Mouse (Mus musculus): ENCODE measurements around the gene Havcr1. TPM values are rescaled to one million over a fixed set of nuclear protein-coding genes. Genes with fewer than 3 reads are reported as not detected.
"Not testable (repeated sequence)": the region's sequence is repeated elsewhere in the genome, so short reads cannot be mapped to it uniquely, and the experiment has no call there.

Gene Havcr1
- total and polyA plus RNA-seq, 2 experiments: 0.06 to 0.09 TPM

GRCm38 (mm10) chr11:46741716-46742115 is 6.8 kb downstream of the Havcr1 start:
- no peak overlapping the region for H3K9ac ChIP-seq (ENCODE audit: low read depth, low read length)
- no peak for DNase-seq (ENCODE audit: extremely low read depth, low read depth, low spot score)
- no peaks in the 10 kb centered on the region for H3K79me2 ChIP-seq (ENCODE audit: control insufficient read depth, insufficient read depth, low read length)
- H3K36me3 ChIP-seq (ENCODE audit: control insufficient read depth, insufficient read depth, low read length): no peaks in the 10 kb centered on the region
- WGBS: 76% methylated on average over 3 of the region's 3 CpGs
- H3K27ac ChIP-seq (replicated peaks; ENCODE audit: insufficient read depth, low read depth, low read length): no peak overlapping the region
- no peaks in the 10 kb centered on the region for H3K27me3 ChIP-seq (ENCODE audit: control insufficient read depth, insufficient read depth, low read length)
- TF ChIP-seq CTCF (IDR thresholded peaks at IDR 0.05; ENCODE audit: low read depth, low read length) (no peak), POLR2A (IDR thresholded peaks at IDR 0.05; ENCODE audit: extremely low read depth, insufficient read depth, low read length) (no peak)
- no peaks in the 10 kb centered on the region for H3K4me1 ChIP-seq (ENCODE audit: control insufficient read depth, insufficient read depth, low read length)
- no peak overlapping the region for H3K4me3 ChIP-seq (ENCODE audit: insufficient read depth, low read depth, low read length)

- Histone ChIP-seq H3K36me3 (ENCODE audit: control insufficient read depth, insufficient read depth, low read length) (no peaks in the 10 kb centered on the region), H3K4me3 (ENCODE audit: insufficient read depth, low read depth, low read length) (no peak overlapping the region), H3K4me1 (ENCODE audit: control insufficient read depth, insufficient read depth, low read length) (no peaks in the 10 kb centered on the region), H3K27ac (replicated peaks; ENCODE audit: insufficient read depth, low read depth, low read length) (no peak overlapping the region), H3K79me2 (ENCODE audit: control insufficient read depth, insufficient read depth, low read length) (no peaks in the 10 kb centered on the region), H3K9ac (ENCODE audit: low read depth, low read length) (no peak overlapping the region), H3K27me3 (ENCODE audit: control insufficient read depth, insufficient read depth, low read length) (no peaks in the 10 kb centered on the region)
- WGBS: 67% methylated on average over 2 of the region's 2 CpGs
- no peak for TF ChIP-seq CTCF (IDR thresholded peaks at IDR 0.05; ENCODE audit: low read depth, low read length)
- TF ChIP-seq POLR2A (IDR thresholded peaks at IDR 0.05; ENCODE audit: extremely low read depth, insufficient read depth, low read length): no peak
- no peak for DNase-seq (ENCODE audit: extremely low read depth, low read depth, low spot score)
These were observed 13.1 kb downstream of the Havcr1 start for GRCm38 (mm10) chr11:46747996-46748395.

GRCm38 (mm10) chr11:46753662-46754061 is 18.8 kb downstream of the Havcr1 start:
- no peak for DNase-seq (ENCODE audit: extremely low read depth, low read depth, low spot score)
- no peaks in the 10 kb centered on the region for H3K27me3 ChIP-seq (ENCODE audit: control insufficient read depth, insufficient read depth, low read length)
- no peak overlapping the region for H3K4me3 ChIP-seq (ENCODE audit: insufficient read depth, low read depth, low read length)
- WGBS: 42% methylated on average over 2 of the region's 2 CpGs
- H3K27ac ChIP-seq (replicated peaks; ENCODE audit: insufficient read depth, low read depth, low read length): no peak overlapping the region
- TF ChIP-seq POLR2A (IDR thresholded peaks at IDR 0.05; ENCODE audit: extremely low read depth, insufficient read depth, low read length) (no peak), CTCF (IDR thresholded peaks at IDR 0.05; ENCODE audit: low read depth, low read length) (no peak)
- no peak overlapping the region for H3K9ac ChIP-seq (ENCODE audit: low read depth, low read length)
- H3K4me1 ChIP-seq (ENCODE audit: control insufficient read depth, insufficient read depth, low read length): no peaks in the 10 kb centered on the region
- no peaks in the 10 kb centered on the region for H3K36me3 ChIP-seq (ENCODE audit: control insufficient read depth, insufficient read depth, low read length)
- H3K79me2 ChIP-seq (ENCODE audit: control insufficient read depth, insufficient read depth, low read length): no peaks in the 10 kb centered on the region

DNA sequence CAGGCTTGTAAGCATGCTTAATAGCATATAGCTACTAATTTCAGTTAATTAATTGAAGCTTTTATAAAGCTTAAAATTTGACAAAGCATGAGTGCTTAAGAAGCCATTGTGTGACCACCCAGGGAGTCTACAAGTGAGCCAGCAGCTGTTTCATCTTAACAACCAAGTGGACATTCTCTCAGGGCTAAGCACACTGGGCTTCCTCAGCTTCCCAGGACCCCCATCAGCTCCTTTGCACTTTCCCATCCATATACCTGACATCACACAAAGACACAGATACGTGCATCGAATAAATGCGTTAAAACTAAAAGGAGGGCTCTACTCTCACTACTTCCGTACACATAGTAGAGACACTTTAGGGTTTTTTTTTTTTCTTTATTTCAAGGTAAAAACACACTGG is 19.8 kb downstream of the Havcr1 start:
- no peak for DNase-seq (ENCODE audit: extremely low read depth, low read depth, low spot score)
- H3K36me3 ChIP-seq (ENCODE audit: control insufficient read depth, insufficient read depth, low read length): no peaks in the 10 kb centered on the region
- TF ChIP-seq POLR2A (IDR thresholded peaks at IDR 0.05; ENCODE audit: extremely low read depth, insufficient read depth, low read length) (no peak), CTCF (IDR thresholded peaks at IDR 0.05; ENCODE audit: low read depth, low read length) (no peak)
- no peaks in the 10 kb centered on the region for H3K4me1 ChIP-seq (ENCODE audit: control insufficient read depth, insufficient read depth, low read length)
- H3K9ac ChIP-seq (ENCODE audit: low read depth, low read length): no peak overlapping the region
- H3K27ac ChIP-seq (replicated peaks; ENCODE audit: insufficient read depth, low read depth, low read length): no peak overlapping the region
- no peaks in the 10 kb centered on the region for H3K27me3 ChIP-seq (ENCODE audit: control insufficient read depth, insufficient read depth, low read length)
- 97% methylated on average over 4 of the region's 4 CpGs for WGBS
- no peaks in the 10 kb centered on the region for H3K79me2 ChIP-seq (ENCODE audit: control insufficient read depth, insufficient read depth, low read length)
- H3K4me3 ChIP-seq (ENCODE audit: insufficient read depth, low read depth, low read length): no peak overlapping the region

DNA sequence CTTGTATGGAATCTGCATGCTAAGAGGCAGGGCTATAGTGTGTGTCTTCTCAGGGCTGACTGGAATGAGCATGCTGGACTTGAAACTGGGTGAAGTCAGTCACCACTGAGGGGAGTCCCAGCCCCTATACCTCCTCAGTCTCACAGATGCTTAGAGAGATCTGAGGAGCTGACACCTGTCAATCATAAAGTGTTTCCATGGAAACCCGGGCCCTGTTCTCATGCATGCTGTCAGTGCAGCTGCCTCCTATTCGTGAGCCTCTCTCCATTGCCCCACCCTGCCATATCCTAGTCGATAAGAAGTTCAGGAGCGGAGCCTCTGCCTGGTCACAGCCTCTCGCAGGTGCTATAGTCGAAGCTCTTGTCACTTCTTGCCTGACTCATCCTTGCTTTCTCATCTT is 20.8 kb downstream of the Havcr1 start:
- H3K4me3 ChIP-seq (ENCODE audit: insufficient read depth, low read depth, low read length); H3K27me3 ChIP-seq (ENCODE audit: control insufficient read depth, insufficient read depth, low read length); H3K27ac ChIP-seq (replicated peaks; ENCODE audit: insufficient read depth, low read depth, low read length); H3K9ac ChIP-seq (ENCODE audit: low read depth, low read length); H3K4me1 ChIP-seq (ENCODE audit: control insufficient read depth, insufficient read depth, low read length); H3K79me2 ChIP-seq (ENCODE audit: control insufficient read depth, insufficient read depth, low read length); DNase-seq (ENCODE audit: extremely low read depth, low read depth, low spot score); H3K36me3 ChIP-seq (ENCODE audit: control insufficient read depth, insufficient read depth, low read length): not testable (repeated sequence)
- 82% methylated on average over 6 of the region's 6 CpGs for WGBS

GRCm38 (mm10) chr11:46776879-46777278 is 42.0 kb downstream of the Havcr1 start:
- TF ChIP-seq CTCF (IDR thresholded peaks at IDR 0.05; ENCODE audit: low read depth, low read length) (no peak), POLR2A (IDR thresholded peaks at IDR 0.05; ENCODE audit: extremely low read depth, insufficient read depth, low read length) (no peak)
- H3K79me2 ChIP-seq (ENCODE audit: control insufficient read depth, insufficient read depth, low read length): no peaks in the 10 kb centered on the region
- H3K4me1 ChIP-seq (ENCODE audit: control insufficient read depth, insufficient read depth, low read length): no peaks in the 10 kb centered on the region
- H3K27ac ChIP-seq (replicated peaks; ENCODE audit: insufficient read depth, low read depth, low read length): no peak overlapping the region
- WGBS: 73% methylated on average over 3 of the region's 3 CpGs
- no peaks in the 10 kb centered on the region for H3K36me3 ChIP-seq (ENCODE audit: control insufficient read depth, insufficient read depth, low read length)
- DNase-seq (ENCODE audit: extremely low read depth, low read depth, low spot score): no peak
- H3K9ac ChIP-seq (ENCODE audit: low read depth, low read length): no peak overlapping the region
- no peaks in the 10 kb centered on the region for H3K27me3 ChIP-seq (ENCODE audit: control insufficient read depth, insufficient read depth, low read length)
- no peak overlapping the region for H3K4me3 ChIP-seq (ENCODE audit: insufficient read depth, low read depth, low read length)

Measured in liver, adult 2 months (tissue).